ENCODE assay signal across 22 mouse cellular contexts in genomic region chr13:33013271-33013670, GRCm38 (mm10). TPM values are rescaled to one million over a fixed set of nuclear protein-coding genes. Genes with fewer than 3 reads are reported as not detected.
DNase-seq lines count a peak whose midpoint lies in the region; ATAC-seq and TF ChIP-seq lines count a peak whose summit lies in the region.
"Had no signal": no experiment of that assay in that cellular context is flagged by ENCODE, and none has a peak within 500 bp of the region (broad histone marks: within the 10 kb centered on the region; RNA-seq: fewer than 3 reads in every experiment).

No protein-coding gene starts in this region.

- no peak overlapping the region for H3K4me3 ChIP-seq in embryonic facial prominence, embryonic 14.5 days (ENCODE audit: low read depth, low read length)
- no peak overlapping the region for H3K4me3 ChIP-seq in embryonic facial prominence, embryonic 10.5 days
- H3K4me3 ChIP-seq in lung, postnatal 0 days (ENCODE audit: low read depth, low read length) = no peak overlapping the region
- H3K4me3 ChIP-seq in embryonic facial prominence, embryonic 15.5 days (replicated peaks) = no peak overlapping the region
- H3K4me3 ChIP-seq: embryonic facial prominence, embryonic 12.5 days; forebrain, embryonic 13.5 days; forebrain, embryonic 15.5 days had no signal

- no peaks in the 10 kb centered on the region for H3K4me1 ChIP-seq in embryonic facial prominence, embryonic 14.5 days (ENCODE audit: control insufficient read depth, insufficient read depth, low read length)
- no peaks in the 10 kb centered on the region for H3K4me1 ChIP-seq in embryonic facial prominence, embryonic 10.5 days
- H3K4me1 ChIP-seq in lung, postnatal 0 days (ENCODE audit: insufficient read depth, low read depth, low read length) = no peaks in the 10 kb centered on the region
- H3K4me1 ChIP-seq in embryonic facial prominence, embryonic 15.5 days = no peaks in the 10 kb centered on the region
- H3K4me1 ChIP-seq: embryonic facial prominence, embryonic 12.5 days; forebrain, embryonic 13.5 days; forebrain, embryonic 15.5 days had no signal

- TF ChIP-seq CTCF in lung, postnatal 0 days (IDR thresholded peaks at IDR 0.05) = no peak

- ATAC-seq in embryonic facial prominence, embryonic 14.5 days (ENCODE audit: low read depth) = no peak
- no peak for ATAC-seq in lung, postnatal 0 days
- 0 out of 2 replicates have a peak, but pooled peaks have one; percentile 15 for ATAC-seq in embryonic facial prominence, embryonic 15.5 days (ENCODE audit: insufficient number of reproducible peaks, low FRiP score, low TSS enrichment, low read depth)
- ATAC-seq: activated CD4-positive, CD25-positive, alpha-beta regulatory T cell, adult 4 months; forebrain, embryonic 13.5 days; forebrain, embryonic 15.5 days; forebrain, postnatal 0 days; Patski had no signal

- no peak overlapping the region for H3K27ac ChIP-seq in embryonic facial prominence, embryonic 14.5 days (replicated peaks; ENCODE audit: low read depth, low read length)
- H3K27ac ChIP-seq in embryonic facial prominence, embryonic 10.5 days (replicated peaks) = no peak overlapping the region
- H3K27ac ChIP-seq in lung, postnatal 0 days (ENCODE audit: low read length) = no peak overlapping the region
- no peak overlapping the region for H3K27ac ChIP-seq in embryonic facial prominence, embryonic 15.5 days (replicated peaks)
- H3K27ac ChIP-seq: embryonic facial prominence, embryonic 12.5 days; forebrain, embryonic 13.5 days; forebrain, embryonic 15.5 days had no signal

- peak; percentile 62 for DNase-seq in embryonic facial prominence, embryonic 14.5 days (ENCODE audit: low spot score)
- no peak for DNase-seq in embryonic facial prominence, embryonic 10.5 days (ENCODE audit: low spot score)
- DNase-seq in lung, postnatal 0 days (ENCODE audit: low spot score) = peak; percentile 24
- DNase-seq in lung, postnatal 25 days (ENCODE audit: low spot score) = no peak
- no peak for DNase-seq in adrenal gland, adult 2 months
- DNase-seq: adrenal gland, postnatal 10 days; adrenal gland, postnatal 25 days; cerebellum, adult 11 months; cerebellum, adult 18-20 months; cerebellum, adult 8-10 months; cerebellum, adult 9-11 months; cerebellum, postnatal 14 days; cerebellum, postnatal 36 days; embryo, embryonic 11 days; forebrain, postnatal 0 days had no signal

- 37% methylated on average over 2 of the region's 2 CpGs for WGBS in embryonic facial prominence, embryonic 14.5 days
- 76% methylated on average over 2 of the region's 2 CpGs for WGBS in embryonic facial prominence, embryonic 10.5 days
- WGBS in lung, postnatal 0 days = 30% methylated on average over 2 of the region's 2 CpGs
- WGBS in embryonic facial prominence, embryonic 15.5 days = 44% methylated on average over 2 of the region's 2 CpGs

- no peak overlapping the region for H3K4me2 ChIP-seq in embryonic facial prominence, embryonic 14.5 days (ENCODE audit: low read depth, low read length)
- no peak overlapping the region for H3K4me2 ChIP-seq in lung, postnatal 0 days (replicated peaks; ENCODE audit: low read depth, low read length)
- no peak overlapping the region for H3K4me2 ChIP-seq in embryonic facial prominence, embryonic 15.5 days (replicated peaks)
- H3K4me2 ChIP-seq: embryonic facial prominence, embryonic 12.5 days; forebrain, embryonic 13.5 days; forebrain, embryonic 15.5 days had no signal

- no peak overlapping the region for H3K9ac ChIP-seq in embryonic facial prominence, embryonic 14.5 days (ENCODE audit: low read depth, low read length)
- H3K9ac ChIP-seq in lung, postnatal 0 days (replicated peaks; ENCODE audit: low read depth) = no peak overlapping the region
- no peak overlapping the region for H3K9ac ChIP-seq in embryonic facial prominence, embryonic 15.5 days
- H3K9ac ChIP-seq: embryonic facial prominence, embryonic 12.5 days; forebrain, embryonic 13.5 days; forebrain, embryonic 15.5 days; forebrain, postnatal 0 days had no signal

- no peaks in the 10 kb centered on the region for H3K27me3 ChIP-seq in embryonic facial prominence, embryonic 14.5 days (replicated peaks; ENCODE audit: control insufficient read depth, insufficient read depth, low read length)
- no peaks in the 10 kb centered on the region for H3K27me3 ChIP-seq in embryonic facial prominence, embryonic 10.5 days (replicated peaks; ENCODE audit: low read depth, poor library complexity, severe bottlenecking)
- H3K27me3 ChIP-seq in lung, postnatal 0 days (replicated peaks; ENCODE audit: insufficient read depth, low read length) = no peaks in the 10 kb centered on the region
- H3K27me3 ChIP-seq in embryonic facial prominence, embryonic 15.5 days = no peaks in the 10 kb centered on the region
- H3K27me3 ChIP-seq: embryonic facial prominence, embryonic 12.5 days; forebrain, embryonic 13.5 days; forebrain, embryonic 15.5 days; Patski had no signal

- H3K9me3 ChIP-seq in embryonic facial prominence, embryonic 14.5 days (ENCODE audit: control insufficient read depth, low read length) = no peaks in the 10 kb centered on the region
- no peaks in the 10 kb centered on the region for H3K9me3 ChIP-seq in embryonic facial prominence, embryonic 10.5 days
- H3K9me3 ChIP-seq in lung, postnatal 0 days (ENCODE audit: low read length) = no peaks in the 10 kb centered on the region
- no peaks in the 10 kb centered on the region for H3K9me3 ChIP-seq in embryonic facial prominence, embryonic 15.5 days (replicated peaks)
- H3K9me3 ChIP-seq: embryonic facial prominence, embryonic 12.5 days; forebrain, embryonic 13.5 days; forebrain, embryonic 15.5 days had no signal

- no peak for TF ChIP-seq EP300 in lung, postnatal 0 days (IDR thresholded peaks at IDR 0.05)

- H3K36me3 ChIP-seq in embryonic facial prominence, embryonic 14.5 days (ENCODE audit: control insufficient read depth, insufficient read depth, low read length) = no peaks in the 10 kb centered on the region
- H3K36me3 ChIP-seq in embryonic facial prominence, embryonic 10.5 days (replicated peaks) = no peaks in the 10 kb centered on the region
- peaks cover 20% of the 10 kb centered on the region for H3K36me3 ChIP-seq in lung, postnatal 0 days (ENCODE audit: insufficient read depth, low read length)
- H3K36me3 ChIP-seq in embryonic facial prominence, embryonic 15.5 days = no peaks in the 10 kb centered on the region
- H3K36me3 ChIP-seq: embryonic facial prominence, embryonic 12.5 days; forebrain, embryonic 15.5 days had no signal

RNA-seq across cellular contexts. Expression of gene Serpinb9, which starts 10.2 kb away (rescaled TPM):
- polyA plus RNA-seq in embryonic facial prominence, embryonic 14.5 days (2014; fragmentation: Nextera tagmentation; extraction: Ambion mirVana) = 6.5 and 6.7 TPM in 2 replicates
- polyA plus RNA-seq in embryonic facial prominence, embryonic 10.5 days (2016; fragmentation: Nextera tagmentation; extraction: Ambion mirVana) = 1.4 TPM in 2 replicates
- 75.2 and 83.1 TPM in 2 replicates for polyA plus RNA-seq in lung, postnatal 0 days (2015; fragmentation: Nextera tagmentation; extraction: Ambion mirVana)
- polyA plus RNA-seq in embryonic facial prominence, embryonic 15.5 days (2015; fragmentation: Nextera tagmentation; extraction: Ambion mirVana) = 4.0 and 4.6 TPM in 2 replicates
- total RNA-seq in adrenal gland, adult 2 months (2021) = 10 to 100 TPM; 19.0 to 19.4 TPM
- polyA plus RNA-seq in adrenal gland, adult 2 months (2012; rRNA removed) = 3.0 TPM in 2 replicates

RNA-seq across cellular contexts. Expression of gene Serpinb9b, which starts 13.9 kb away (rescaled TPM):
- polyA plus RNA-seq in embryonic facial prominence, embryonic 14.5 days (2014; fragmentation: Nextera tagmentation; extraction: Ambion mirVana) = 0.14 and 0.17 TPM in 2 replicates
- not detected in 2 replicates for polyA plus RNA-seq in embryonic facial prominence, embryonic 10.5 days (2016; fragmentation: Nextera tagmentation; extraction: Ambion mirVana)
- polyA plus RNA-seq in lung, postnatal 0 days (2015; fragmentation: Nextera tagmentation; extraction: Ambion mirVana) = 1.9 and 3.1 TPM in 2 replicates
- polyA plus RNA-seq in embryonic facial prominence, embryonic 15.5 days (2015; fragmentation: Nextera tagmentation; extraction: Ambion mirVana) = 0.34 and 0.45 TPM in 2 replicates
- under 1 TPM; 0.09 to 0.17 TPM for total RNA-seq in adrenal gland, adult 2 months (2021)
- 0.04 TPM in 1 of 2 replicates, not detected in the other for polyA plus RNA-seq in adrenal gland, adult 2 months (2012; rRNA removed)
- total RNA-seq: adrenal gland, postnatal 10 days; adrenal gland, postnatal 25 days; common myeloid progenitor, adult 5-6 weeks had no signal

RNA-seq across cellular contexts. Expression of gene Serpinb6b, which starts 48.3 kb away (rescaled TPM):
- 2.4 and 3.0 TPM in 2 replicates for polyA plus RNA-seq in embryonic facial prominence, embryonic 14.5 days (2014; fragmentation: Nextera tagmentation; extraction: Ambion mirVana)
- 1.1 and 1.7 TPM in 2 replicates for polyA plus RNA-seq in embryonic facial prominence, embryonic 10.5 days (2016; fragmentation: Nextera tagmentation; extraction: Ambion mirVana)
- polyA plus RNA-seq in lung, postnatal 0 days (2015; fragmentation: Nextera tagmentation; extraction: Ambion mirVana) = 232 and 253 TPM in 2 replicates
- 2.3 and 2.5 TPM in 2 replicates for polyA plus RNA-seq in embryonic facial prominence, embryonic 15.5 days (2015; fragmentation: Nextera tagmentation; extraction: Ambion mirVana)
- 10 to 100 TPM; 28.3 to 31.1 TPM for total RNA-seq in adrenal gland, adult 2 months (2021)
- polyA plus RNA-seq in adrenal gland, adult 2 months (2012; rRNA removed) = 6.2 and 7.3 TPM in 2 replicates

Comparison
In these comparisons a context has a peak if more than half of its experiments do, and no peak if none do; other contexts are left out.
1. DNase-seq: peak in embryonic facial prominence, embryonic 14.5 days (single experiment) and lung, postnatal 0 days (single experiment); none in embryonic facial prominence, embryonic 10.5 days (single experiment), lung, postnatal 25 days (single experiment) and adrenal gland, adult 2 months (single experiment).
2. RNA of gene Serpinb6b, which starts 48.3 kb away (polyA plus RNA-seq): 232 to 253 TPM in lung, postnatal 0 days; 6.2 to 7.3 TPM in adrenal gland, adult 2 months, 2.4 to 3.0 TPM in embryonic facial prominence, embryonic 14.5 days, 2.3 to 2.5 TPM in embryonic facial prominence, embryonic 15.5 days and 1.1 to 1.7 TPM in embryonic facial prominence, embryonic 10.5 days; every median in the first group is over 10 times any median in the second.